In the genomic region with DNA sequence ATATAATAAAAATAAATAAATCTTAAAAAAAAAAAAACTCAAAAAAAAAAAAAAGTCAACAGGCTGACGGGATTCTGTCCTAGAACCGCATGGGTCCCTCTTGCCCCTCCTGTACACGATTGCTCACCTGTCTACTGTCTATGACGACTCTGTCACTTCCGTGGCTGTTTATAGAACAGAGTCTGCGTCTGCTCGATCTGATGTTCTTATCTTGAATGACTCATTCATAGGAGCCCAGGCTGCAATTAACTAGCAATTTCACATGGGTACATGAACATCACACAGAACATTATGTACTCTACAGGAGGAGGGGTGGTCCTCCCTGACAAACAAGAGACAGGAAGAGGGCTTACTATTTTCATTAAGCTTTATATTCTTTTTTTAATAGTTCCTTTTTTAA, we compare ENCODE assay signal across 25 mouse cellular contexts. TPM values are rescaled to one million over a fixed set of nuclear protein-coding genes. Genes with fewer than 3 reads are reported as not detected.
DNase-seq lines count a peak whose midpoint lies in the region; ATAC-seq and TF ChIP-seq lines count a peak whose summit lies in the region.
"Had no signal": no experiment of that assay in that cellular context is flagged by ENCODE, and none has a peak within 500 bp of the region (broad histone marks: within the 10 kb centered on the region; RNA-seq: fewer than 3 reads in every experiment).

No protein-coding gene starts in this region.

- no peak overlapping the region for H3K4me3 ChIP-seq in heart, embryonic 14.5 days (ENCODE audit: control insufficient read depth in 1 of 2, insufficient read depth in 1 of 2, low read depth in 1 of 2, low read length in 2 of 2)
- no peak overlapping the region for H3K4me3 ChIP-seq in midbrain, embryonic 11.5 days (ENCODE audit: low read depth, low read length)
- no peak overlapping the region for H3K4me3 ChIP-seq in midbrain, embryonic 15.5 days
- H3K4me3 ChIP-seq in MEL (ENCODE audit: control insufficient read depth in 1 of 2, insufficient read depth in 1 of 2, low read depth in 2 of 2, low read length in 2 of 2): no peak overlapping the region
- no peak overlapping the region for H3K4me3 ChIP-seq in stomach, embryonic 15.5 days (replicated peaks)
- H3K4me3 ChIP-seq: embryonic facial prominence, embryonic 13.5 days; forebrain, embryonic 15.5 days; hindbrain, embryonic 10.5 days; limb, embryonic 12.5 days; liver, embryonic 13.5 days; lung, embryonic 15.5 days; midbrain, embryonic 12.5 days; neural tube, embryonic 13.5 days had no signal

- DNase-seq in heart, adult 8-10 months (ENCODE audit: low spot score): no peak
- peak; percentile 41 for DNase-seq in midbrain, embryonic 11.5 days (ENCODE audit: low spot score, missing footprints)
- DNase-seq in MEL (ENCODE audit: low read depth, low spot score): peak; percentile 75
- DNase-seq in right cerebral cortex, adult 18-20 months: no peak
- DNase-seq in ovary, postnatal 10 days (ENCODE audit: low spot score): no peak
- DNase-seq: cerebellum, adult 11 months; cerebellum, postnatal 14 days; gastrocnemius, postnatal 25 days; kidney, adult 2 months; kidney, postnatal 36 days; liver, embryonic 13.5 days; spleen, adult 18-20 months; thymus, postnatal 14 days had no signal

- TF ChIP-seq CTCF in MEL (IDR thresholded peaks at IDR 0.05 in 2 of 3, conservative IDR thresholded peaks at IDR 0.05 in 1 of 3; ENCODE audit: control insufficient read depth in 1 of 3, insufficient read depth in 1 of 3, low read depth in 2 of 3, low read length in 3 of 3, poor library complexity in 1 of 3, severe bottlenecking in 1 of 3): no peak

- 42% methylated on average over 7 of the region's 7 CpGs for WGBS in heart, embryonic 14.5 days
- WGBS in midbrain, embryonic 11.5 days: 96% methylated on average over 7 of the region's 7 CpGs
- WGBS in midbrain, embryonic 15.5 days: 90% methylated on average over 7 of the region's 7 CpGs
- 70% methylated on average over 7 of the region's 7 CpGs for WGBS in stomach, embryonic 15.5 days

- TF ChIP-seq POLR2A in MEL (IDR thresholded peaks at IDR 0.05; ENCODE audit: control insufficient read depth in 1 of 2, insufficient read depth in 1 of 2, low read depth in 1 of 2, low read length in 2 of 2, poor library complexity in 1 of 2): no peak

- H3K27me3 ChIP-seq in heart, embryonic 14.5 days (ENCODE audit: control insufficient read depth, insufficient read depth, low read length): no peaks in the 10 kb centered on the region
- H3K27me3 ChIP-seq in midbrain, embryonic 11.5 days (ENCODE audit: control insufficient read depth, insufficient read depth, low read length): no peaks in the 10 kb centered on the region
- no peaks in the 10 kb centered on the region for H3K27me3 ChIP-seq in midbrain, embryonic 15.5 days (replicated peaks)
- no peaks in the 10 kb centered on the region for H3K27me3 ChIP-seq in MEL (ENCODE audit: control insufficient read depth in 1 of 2, insufficient read depth in 2 of 2, low read length in 2 of 2)
- no peaks in the 10 kb centered on the region for H3K27me3 ChIP-seq in stomach, embryonic 15.5 days (replicated peaks)
- H3K27me3 ChIP-seq: embryonic facial prominence, embryonic 13.5 days; forebrain, embryonic 15.5 days; limb, embryonic 12.5 days; liver, embryonic 13.5 days; lung, embryonic 15.5 days; midbrain, embryonic 12.5 days; neural tube, embryonic 13.5 days had no signal

- no peaks in the 10 kb centered on the region for H3K9me3 ChIP-seq in heart, embryonic 14.5 days (ENCODE audit: control insufficient read depth, low read length)
- H3K9me3 ChIP-seq in midbrain, embryonic 11.5 days (ENCODE audit: control insufficient read depth, low read length): no peaks in the 10 kb centered on the region
- H3K9me3 ChIP-seq in midbrain, embryonic 15.5 days: no peaks in the 10 kb centered on the region
- no peaks in the 10 kb centered on the region for H3K9me3 ChIP-seq in MEL (replicated peaks; ENCODE audit: insufficient read depth, low read length)
- no peaks in the 10 kb centered on the region for H3K9me3 ChIP-seq in stomach, embryonic 15.5 days
- H3K9me3 ChIP-seq: embryonic facial prominence, embryonic 13.5 days; forebrain, embryonic 15.5 days; hindbrain, embryonic 10.5 days; limb, embryonic 12.5 days; liver, embryonic 13.5 days; lung, embryonic 15.5 days; midbrain, embryonic 12.5 days; neural tube, embryonic 13.5 days had no signal

- no peak for TF ChIP-seq RAD21 in MEL (IDR thresholded peaks at IDR 0.05; ENCODE audit: low read depth, low read length)

- H3K4me1 ChIP-seq in heart, embryonic 14.5 days (ENCODE audit: control insufficient read depth in 2 of 2, insufficient read depth in 2 of 2, low read length in 2 of 2): peaks cover 0 to 9% of the 10 kb centered on the region in 2 experiments; a peak in 2 of 4 replicates
- H3K4me1 ChIP-seq in midbrain, embryonic 11.5 days (ENCODE audit: control insufficient read depth, insufficient read depth, low read length): no peaks in the 10 kb centered on the region
- no peaks in the 10 kb centered on the region for H3K4me1 ChIP-seq in midbrain, embryonic 15.5 days
- H3K4me1 ChIP-seq in MEL (ENCODE audit: control insufficient read depth in 1 of 2, insufficient read depth in 2 of 2, low read length in 2 of 2): peaks cover 13 to 23% of the 10 kb centered on the region in 2 experiments
- no peaks in the 10 kb centered on the region for H3K4me1 ChIP-seq in stomach, embryonic 15.5 days
- H3K4me1 ChIP-seq: forebrain, embryonic 15.5 days; hindbrain, embryonic 10.5 days; limb, embryonic 12.5 days; lung, embryonic 15.5 days; midbrain, embryonic 12.5 days; neural tube, embryonic 13.5 days had no signal

- H3K79me2 ChIP-seq in MEL (ENCODE audit: control insufficient read depth, insufficient read depth, low read length, poor library complexity): no peaks in the 10 kb centered on the region

- 0 out of 2 replicates have a peak, but pooled peaks have one; percentile 68 for ATAC-seq in heart, embryonic 14.5 days (ENCODE audit: insufficient number of reproducible peaks, insufficient read depth, low FRiP score, low read depth)
- no peak for ATAC-seq in midbrain, embryonic 11.5 days (ENCODE audit: low FRiP score)
- no peak for ATAC-seq in midbrain, embryonic 15.5 days (replicated peaks)
- ATAC-seq in stomach, embryonic 15.5 days (ENCODE audit: insufficient read depth, low FRiP score, low read depth): peak; percentile 72; the same call in 1 of the 2 replicates
- ATAC-seq: forebrain, embryonic 15.5 days; hindbrain, postnatal 0 days had no signal

- H3K27ac ChIP-seq in heart, embryonic 14.5 days (replicated peaks in 1 of 2; ENCODE audit: control insufficient read depth in 1 of 2, insufficient read depth in 1 of 2, low read depth in 2 of 2, low read length in 2 of 2): no peak overlapping the region
- no peak overlapping the region for H3K27ac ChIP-seq in midbrain, embryonic 11.5 days (ENCODE audit: low read depth, low read length)
- no peak overlapping the region for H3K27ac ChIP-seq in midbrain, embryonic 15.5 days
- H3K27ac ChIP-seq in MEL (ENCODE audit: control insufficient read depth, low read depth, low read length): no peak overlapping the region
- H3K27ac ChIP-seq in stomach, embryonic 15.5 days: no peak overlapping the region
- H3K27ac ChIP-seq: embryonic facial prominence, embryonic 13.5 days; forebrain, embryonic 15.5 days; hindbrain, embryonic 10.5 days; hindbrain, postnatal 0 days; limb, embryonic 12.5 days; liver, embryonic 13.5 days; lung, embryonic 15.5 days; midbrain, embryonic 12.5 days; neural tube, embryonic 13.5 days had no signal

- no peak overlapping the region for H3K9ac ChIP-seq in heart, embryonic 14.5 days (ENCODE audit: low read length)
- H3K9ac ChIP-seq in midbrain, embryonic 11.5 days (ENCODE audit: low read length): no peak overlapping the region
- no peak overlapping the region for H3K9ac ChIP-seq in midbrain, embryonic 15.5 days
- H3K9ac ChIP-seq in MEL (ENCODE audit: control insufficient read depth, low read depth, low read length, poor library complexity, severe bottlenecking): no peak overlapping the region
- H3K9ac ChIP-seq in stomach, embryonic 15.5 days: no peak overlapping the region
- H3K9ac ChIP-seq: embryonic facial prominence, embryonic 13.5 days; forebrain, embryonic 15.5 days; limb, embryonic 12.5 days; liver, embryonic 13.5 days; lung, embryonic 15.5 days; midbrain, embryonic 12.5 days; neural tube, embryonic 13.5 days had no signal

- H3K4me2 ChIP-seq in heart, embryonic 14.5 days (ENCODE audit: low read length): no peak overlapping the region
- H3K4me2 ChIP-seq in midbrain, embryonic 11.5 days: no peak overlapping the region
- no peak overlapping the region for H3K4me2 ChIP-seq in midbrain, embryonic 15.5 days
- no peak overlapping the region for H3K4me2 ChIP-seq in stomach, embryonic 15.5 days
- H3K4me2 ChIP-seq: embryonic facial prominence, embryonic 13.5 days; forebrain, embryonic 15.5 days; heart, embryonic 11.5 days; limb, embryonic 12.5 days; liver, embryonic 13.5 days; lung, embryonic 15.5 days; midbrain, embryonic 12.5 days; neural tube, embryonic 13.5 days had no signal

- H3K36me3 ChIP-seq in heart, embryonic 14.5 days (ENCODE audit: control insufficient read depth, insufficient read depth, low read length): no peaks in the 10 kb centered on the region; the same call in 1 of the 2 replicates
- no peaks in the 10 kb centered on the region for H3K36me3 ChIP-seq in midbrain, embryonic 11.5 days (ENCODE audit: control insufficient read depth, insufficient read depth, low read length)
- peaks cover 2% of the 10 kb centered on the region; the same call in 1 of the 2 replicates for H3K36me3 ChIP-seq in midbrain, embryonic 15.5 days (replicated peaks)
- peaks cover 5 to 44% of the 10 kb centered on the region in 2 experiments; a peak in 3 of 4 replicates for H3K36me3 ChIP-seq in MEL (ENCODE audit: control insufficient read depth in 1 of 2, insufficient read depth in 2 of 2, low read length in 2 of 2)
- no peaks in the 10 kb centered on the region for H3K36me3 ChIP-seq in stomach, embryonic 15.5 days
- H3K36me3 ChIP-seq: embryonic facial prominence, embryonic 13.5 days; midbrain, embryonic 12.5 days had no signal

- peak; percentile 70 to 84 for TF ChIP-seq EP300 in MEL (IDR thresholded peaks at IDR 0.05; ENCODE audit: low read depth in 1 of 2, low read length in 2 of 2)

RNA-seq across cellular contexts. Expression of a gene that starts 28.5 kb away (rescaled TPM):
- polyA plus RNA-seq in heart, embryonic 14.5 days (2014; fragmentation: Nextera tagmentation; extraction: Ambion mirVana): 3.3 and 3.6 TPM in 2 replicates
- total RNA-seq in heart, adult 8-10 months (2022): 1 to 10 TPM; 2.9 to 5.8 (median 3.2) TPM
- polyA plus RNA-seq in midbrain, embryonic 11.5 days (2014; fragmentation: Nextera tagmentation; extraction: Ambion mirVana): 2.8 and 3.5 TPM in 2 replicates
- 14.5 and 16.7 TPM in 2 replicates for polyA plus RNA-seq in midbrain, embryonic 15.5 days (2015; fragmentation: Nextera tagmentation; extraction: Ambion mirVana)
- 2.6 and 2.9 TPM in 2 replicates for total RNA-seq in MEL (2012; rRNA removed)
- 10 to 100 TPM in 1 of 2 experiments, not detected in 1; 15.0 TPM for polyA plus RNA-seq in MEL (2012; ENCODE audit: insufficient read depth in 1 of 2, insufficient read length in 2 of 2, low read depth in 1 of 2, low replicate concordance in 2 of 2, missing spikeins in 1 of 2)
- polyA plus RNA-seq in stomach, embryonic 15.5 days (2015; fragmentation: Nextera tagmentation; extraction: Ambion mirVana): 7.1 and 7.8 TPM in 2 replicates

RNA-seq across cellular contexts. Expression of a gene that starts 40.5 kb away (rescaled TPM):
- 32.2 and 36.6 TPM in 2 replicates for polyA plus RNA-seq in heart, embryonic 14.5 days (2014; fragmentation: Nextera tagmentation; extraction: Ambion mirVana)
- 10 to 100 TPM; 35.4 to 48.9 (median 41.5) TPM for total RNA-seq in heart, adult 8-10 months (2022)
- polyA plus RNA-seq in midbrain, embryonic 11.5 days (2014; fragmentation: Nextera tagmentation; extraction: Ambion mirVana): 40.5 and 42.1 TPM in 2 replicates
- 26.9 and 27.3 TPM in 2 replicates for polyA plus RNA-seq in midbrain, embryonic 15.5 days (2015; fragmentation: Nextera tagmentation; extraction: Ambion mirVana)
- total RNA-seq in MEL (2012; rRNA removed): 74.9 and 75.0 TPM in 2 replicates
- 10 to 100 TPM in 1 of 2 experiments, not detected in 1; 67.5 TPM for polyA plus RNA-seq in MEL (2012; ENCODE audit: insufficient read depth in 1 of 2, insufficient read length in 2 of 2, low read depth in 1 of 2, low replicate concordance in 2 of 2, missing spikeins in 1 of 2)
- 38.2 and 41.5 TPM in 2 replicates for polyA plus RNA-seq in stomach, embryonic 15.5 days (2015; fragmentation: Nextera tagmentation; extraction: Ambion mirVana)

RNA-seq across cellular contexts. Expression of a gene that starts 48.0 kb away (rescaled TPM):
- 23.4 and 24.3 TPM in 2 replicates for polyA plus RNA-seq in heart, embryonic 14.5 days (2014; fragmentation: Nextera tagmentation; extraction: Ambion mirVana)
- total RNA-seq in heart, adult 8-10 months (2022): 10 to 100 TPM; 14.3 to 18.4 (median 15.0) TPM
- 48.9 and 49.3 TPM in 2 replicates for polyA plus RNA-seq in midbrain, embryonic 11.5 days (2014; fragmentation: Nextera tagmentation; extraction: Ambion mirVana)
- polyA plus RNA-seq in midbrain, embryonic 15.5 days (2015; fragmentation: Nextera tagmentation; extraction: Ambion mirVana): 30.1 and 32.5 TPM in 2 replicates
- 21.9 and 26.3 TPM in 2 replicates for total RNA-seq in MEL (2012; rRNA removed)
- 10 to 100 TPM; 46.2 to 52.7 TPM for polyA plus RNA-seq in MEL (2012; ENCODE audit: insufficient read depth in 1 of 2, insufficient read length in 2 of 2, low read depth in 1 of 2, low replicate concordance in 2 of 2, missing spikeins in 1 of 2)
- polyA plus RNA-seq in stomach, embryonic 15.5 days (2015; fragmentation: Nextera tagmentation; extraction: Ambion mirVana): 28.4 and 29.6 TPM in 2 replicates

Comparison
In these comparisons a context has a peak if more than half of its experiments do, and no peak if none do; other contexts are left out.
1. ATAC-seq: peak in heart, embryonic 14.5 days (single experiment) and stomach, embryonic 15.5 days (single experiment); none in midbrain, embryonic 11.5 days (single experiment) and midbrain, embryonic 15.5 days (single experiment).
2. DNase-seq: peak in midbrain, embryonic 11.5 days (single experiment) and MEL (single experiment); none in heart, adult 8-10 months (single experiment), right cerebral cortex, adult 18-20 months (single experiment) and ovary, postnatal 10 days (single experiment).